Mouse (Mus musculus): ENCODE results near the gene Ccnb3. TPM values are rescaled to one million over a fixed set of nuclear protein-coding genes. Genes with fewer than 3 reads are reported as not detected.
A peak's percentile ranks its signal among the peaks of the same experiment; 100 is the strongest.
"Not testable (repeated sequence)": the region's sequence is repeated elsewhere in the genome, so short reads cannot be mapped to it uniquely, and the experiment has no call there.

Gene Ccnb3
- 0.24 and 0.25 TPM in 2 replicates for polyA plus RNA-seq (2015; fragmentation: Nextera tagmentation; extraction: Ambion mirVana)

GRCm38 (mm10) chrX:7041519-7041918, at the start of gene Ccnb3:
Ccnb3 (minus strand) TSS chrX:7041619.
- no peaks in the 10 kb centered on the region for H3K27me3 ChIP-seq (replicated peaks)
- no peaks in the 10 kb centered on the region for H3K36me3 ChIP-seq
- no peak within 1 kb of the TSS for H3K4me3 ChIP-seq
- ATAC-seq (ENCODE audit: extremely low read depth, insufficient number of reproducible peaks, low FRiP score, low TSS enrichment) = no peak
- no peak within 1 kb of the TSS for H3K4me2 ChIP-seq
- H3K4me1 ChIP-seq = no peaks in the 10 kb centered on the region
- no peaks in the 10 kb centered on the region for H3K9me3 ChIP-seq
- H3K27ac ChIP-seq (replicated peaks) = no peak within 1 kb of the TSS
- WGBS = 89% methylated on average over 19 of the region's 19 CpGs
- H3K9ac ChIP-seq = no peak within 1 kb of the TSS

- H3K4me3 ChIP-seq = no peak overlapping the region
- H3K9ac ChIP-seq = no peak overlapping the region
- H3K36me3 ChIP-seq = no peaks in the 10 kb centered on the region
- ATAC-seq (ENCODE audit: extremely low read depth, insufficient number of reproducible peaks, low FRiP score, low TSS enrichment) = no peak
- H3K4me2 ChIP-seq = peak overlapping the region; percentile 6; the same call in 1 of the 2 replicates
- peak overlapping the region; percentile 70 for H3K27ac ChIP-seq (replicated peaks)
- no peaks in the 10 kb centered on the region for H3K9me3 ChIP-seq
- H3K4me1 ChIP-seq = no peaks in the 10 kb centered on the region
- no peaks in the 10 kb centered on the region for H3K27me3 ChIP-seq (replicated peaks)
These were observed 48.9 kb upstream of the Ccnb3 start for GRCm38 (mm10) chrX:7090323-7090722.

- H3K27ac ChIP-seq (replicated peaks) = no peak overlapping the region
- no peak for ATAC-seq (ENCODE audit: extremely low read depth, insufficient number of reproducible peaks, low FRiP score, low TSS enrichment)
- H3K4me3 ChIP-seq = no peak overlapping the region
- peaks cover 7% of the 10 kb centered on the region; the same call in 1 of the 2 replicates for H3K4me1 ChIP-seq
- 81% methylated on average over 1 of the region's 1 CpGs for WGBS
- H3K4me2 ChIP-seq = no peak overlapping the region
- no peaks in the 10 kb centered on the region for H3K36me3 ChIP-seq
- H3K9ac ChIP-seq = no peak overlapping the region
- H3K27me3 ChIP-seq (replicated peaks) = no peaks in the 10 kb centered on the region
- H3K9me3 ChIP-seq = no peaks in the 10 kb centered on the region
These were observed 44.5 kb upstream of the Ccnb3 start for GRCm38 (mm10) chrX:7085878-7086277.

- H3K27me3 ChIP-seq (replicated peaks) = no peaks in the 10 kb centered on the region
- no peak overlapping the region for H3K9ac ChIP-seq
- H3K4me1 ChIP-seq = peaks cover 23% of the 10 kb centered on the region
- peak overlapping the region; percentile 63 for H3K27ac ChIP-seq (replicated peaks)
- H3K9me3 ChIP-seq = no peaks in the 10 kb centered on the region
- peak overlapping the region; percentile 26 for H3K4me2 ChIP-seq
- no peak overlapping the region for H3K4me3 ChIP-seq
- no peak for ATAC-seq (ENCODE audit: extremely low read depth, insufficient number of reproducible peaks, low FRiP score, low TSS enrichment)
- 24% methylated on average over 6 of the region's 6 CpGs for WGBS
- H3K36me3 ChIP-seq = no peaks in the 10 kb centered on the region
These were observed 38.5 kb upstream of the Ccnb3 start for GRCm38 (mm10) chrX:7079820-7080429.

GRCm38 (mm10) chrX:7068002-7068401, 26.6 kb upstream of the Ccnb3 start:
- Histone ChIP-seq H3K27ac (replicated peaks) (no peak overlapping the region), H3K4me2 (no peak overlapping the region), H3K36me3 (no peaks in the 10 kb centered on the region), H3K4me1 (no peaks in the 10 kb centered on the region), H3K9me3 (peaks cover 6% of the 10 kb centered on the region), H3K4me3 (no peak overlapping the region), H3K27me3 (replicated peaks) (no peaks in the 10 kb centered on the region), H3K9ac (no peak overlapping the region)
- no peak for ATAC-seq (ENCODE audit: extremely low read depth, insufficient number of reproducible peaks, low FRiP score, low TSS enrichment)
- WGBS = 64% methylated on average over 2 of the region's 2 CpGs

- H3K4me2 ChIP-seq = no peak within 1 kb of the TSS
- no peak within 1 kb of the TSS for H3K4me3 ChIP-seq
- no peaks in the 10 kb centered on the region for H3K36me3 ChIP-seq
- H3K9me3 ChIP-seq = peaks cover 6% of the 10 kb centered on the region; the same call in 1 of the 2 replicates
- H3K27me3 ChIP-seq (replicated peaks) = no peaks in the 10 kb centered on the region
- WGBS = 88% methylated on average over 1 of the region's 1 CpGs
- no peak within 1 kb of the TSS for H3K9ac ChIP-seq
- no peak within 1 kb of the TSS for H3K27ac ChIP-seq (replicated peaks)
- no peak for ATAC-seq (ENCODE audit: extremely low read depth, insufficient number of reproducible peaks, low FRiP score, low TSS enrichment)
- H3K4me1 ChIP-seq = no peaks in the 10 kb centered on the region
These were observed 25.8 kb upstream of the Ccnb3 start, which contains the start of gene Akap4 for GRCm38 (mm10) chrX:7067219-7067618. Akap4 (plus strand) TSS chrX:7067519.

- Histone ChIP-seq H3K27me3 (replicated peaks) (no peaks in the 10 kb centered on the region), H3K9ac (no peak overlapping the region), H3K36me3 (no peaks in the 10 kb centered on the region), H3K4me1 (no peaks in the 10 kb centered on the region), H3K27ac (replicated peaks) (no peak overlapping the region), H3K4me2 (no peak overlapping the region), H3K4me3 (no peak overlapping the region), H3K9me3 (no peaks in the 10 kb centered on the region)
- ATAC-seq (ENCODE audit: extremely low read depth, insufficient number of reproducible peaks, low FRiP score, low TSS enrichment) = no peak
These were observed 22.7 kb upstream of the Ccnb3 start for GRCm38 (mm10) chrX:7064109-7064508.

- H3K36me3 ChIP-seq = no peaks in the 10 kb centered on the region
- no peak overlapping the region for H3K9ac ChIP-seq
- H3K27me3 ChIP-seq (replicated peaks) = no peaks in the 10 kb centered on the region
- H3K9me3 ChIP-seq = no peaks in the 10 kb centered on the region
- 58% methylated on average over 2 of the region's 2 CpGs for WGBS
- no peak overlapping the region for H3K4me2 ChIP-seq
- H3K27ac ChIP-seq (replicated peaks) = no peak overlapping the region
- no peak for ATAC-seq (ENCODE audit: extremely low read depth, insufficient number of reproducible peaks, low FRiP score, low TSS enrichment)
- H3K4me3 ChIP-seq = no peak overlapping the region
- 0 out of 2 replicates have a peak, but pooled peaks cover 2% of the 10 kb centered on the region for H3K4me1 ChIP-seq
These were observed 16.2 kb upstream of the Ccnb3 start for GRCm38 (mm10) chrX:7057634-7058033.

- H3K4me3 ChIP-seq = no peak overlapping the region
- H3K9ac ChIP-seq = no peak overlapping the region
- no peak for ATAC-seq (ENCODE audit: extremely low read depth, insufficient number of reproducible peaks, low FRiP score, low TSS enrichment)
- H3K4me1 ChIP-seq = 0 out of 2 replicates have a peak, but pooled peaks cover 2% of the 10 kb centered on the region
- no peaks in the 10 kb centered on the region for H3K36me3 ChIP-seq
- no peaks in the 10 kb centered on the region for H3K27me3 ChIP-seq (replicated peaks)
- H3K9me3 ChIP-seq = no peaks in the 10 kb centered on the region
- no peak overlapping the region for H3K4me2 ChIP-seq
- no peak overlapping the region for H3K27ac ChIP-seq (replicated peaks)
These were observed 15.6 kb upstream of the Ccnb3 start for GRCm38 (mm10) chrX:7057056-7057455.

- H3K9me3 ChIP-seq; H3K4me1 ChIP-seq; H3K9ac ChIP-seq; H3K4me2 ChIP-seq; H3K27me3 ChIP-seq (replicated peaks); ATAC-seq (ENCODE audit: extremely low read depth, insufficient number of reproducible peaks, low FRiP score, low TSS enrichment); H3K4me3 ChIP-seq; H3K27ac ChIP-seq (replicated peaks); H3K36me3 ChIP-seq: not testable (repeated sequence)
- 62% methylated on average over 4 of the region's 4 CpGs for WGBS
These were observed 57.5 kb downstream of the Ccnb3 start for GRCm38 (mm10) chrX:6983916-6984315.

- WGBS = 63% methylated on average over 1 of the region's 1 CpGs
- ATAC-seq (ENCODE audit: extremely low read depth, insufficient number of reproducible peaks, low FRiP score, low TSS enrichment) = no peak
These were observed 69.5 kb downstream of the Ccnb3 start for GRCm38 (mm10) chrX:6971956-6972355.

GRCm38 (mm10) chrX:6968598-6968997, 72.8 kb downstream of the Ccnb3 start:
- Histone ChIP-seq H3K4me1 (no peaks in the 10 kb centered on the region), H3K27me3 (replicated peaks) (no peaks in the 10 kb centered on the region), H3K36me3 (no peaks in the 10 kb centered on the region), H3K27ac (replicated peaks) (no peak overlapping the region), H3K4me2 (no peak overlapping the region), H3K9me3 (no peaks in the 10 kb centered on the region), H3K4me3 (no peak overlapping the region), H3K9ac (no peak overlapping the region)
- no peak for ATAC-seq (ENCODE audit: extremely low read depth, insufficient number of reproducible peaks, low FRiP score, low TSS enrichment)
- 61% methylated on average over 3 of the region's 3 CpGs for WGBS

More at GRCm38 (mm10) chrX:6971956-6972355, 69.5 kb downstream of the Ccnb3 start:
- Histone ChIP-seq H3K9me3 (no peaks in the 10 kb centered on the region), H3K4me3 (no peak overlapping the region), H3K9ac (no peak overlapping the region), H3K27me3 (replicated peaks) (no peaks in the 10 kb centered on the region), H3K27ac (replicated peaks) (no peak overlapping the region), H3K36me3 (no peaks in the 10 kb centered on the region), H3K4me1 (no peaks in the 10 kb centered on the region), H3K4me2 (no peak overlapping the region)
